Mouse (Mus musculus) cerebral cortex, adult 2 months (tissue): ENCODE data around the gene Gm16442.

ENCODE experiments used
- WGBS: fragments of 180-500 bp; shearing (Covaris S2); methylation state at CpG from one replicate; pipeline ENCODE4 v1.1.7; 2018; 5-methylcytosine and 5-hydroxymethylcytosine counted together

Gm16442 gene

GRCm38 (mm10) chr7:20122479-20122878 lies at the start of gene Gm16442:
TSS of gene Gm16442 (minus strand) at chr7:20122579.
- no CpG with 5 or more reads among the region's 2 CpGs for WGBS

- WGBS: no CpG with 5 or more reads among the region's 3 CpGs
Observed at GRCm38 (mm10) chr7:20168277-20168676, 45.9 kb upstream of the Gm16442 start, which contains the start of gene Vmn1r94. TSS of gene Vmn1r94 (minus strand) at chr7:20168377.

- no CpG with 5 or more reads among the region's 5 CpGs for WGBS
Observed at GRCm38 (mm10) chr7:20138988-20139387, 16.6 kb upstream of the Gm16442 start, which contains the start of gene Vmn1r93. TSS of gene Vmn1r93 (minus strand) at chr7:20139088.

- 87% methylated on average over 5 of the region's 5 CpGs for WGBS
Observed at GRCm38 (mm10) chr7:20099380-20099779, 23.0 kb downstream of the Gm16442 start, which contains the start of gene Vmn1r91. TSS of gene Vmn1r91 (plus strand) at chr7:20099680.

- 73% methylated on average over 18 of the region's 18 CpGs for WGBS
Observed at GRCm38 (mm10) chr7:20078118-20078517, 44.3 kb downstream of the Gm16442 start.
